Comparison of ENCODE assay signal across 9 mouse cellular contexts in genomic region chr14:11534456-11534855, GRCm38 (mm10). TPM values are rescaled to one million over a fixed set of nuclear protein-coding genes. Genes with fewer than 3 reads are reported as not detected.
DNase-seq lines count a peak whose midpoint lies in the region; ATAC-seq and TF ChIP-seq lines count a peak whose summit lies in the region.
"Had no signal": no experiment of that assay in that cellular context is flagged by ENCODE, and none has a peak within 500 bp of the region (broad histone marks: within the 10 kb centered on the region; RNA-seq: fewer than 3 reads in every experiment).

No protein-coding gene starts in this region.

- ATAC-seq in forebrain, postnatal 0 days: peak; percentile 23; the same call in 1 of the 2 replicates

- H3K9me3 ChIP-seq in E14TG2a.4 (ENCODE audit: low read length) (no peaks in the 10 kb centered on the region), ES-E14 (ENCODE audit: control insufficient read depth, insufficient read depth, low read depth, low read length) (no peaks in the 10 kb centered on the region)
- H3K9me3 ChIP-seq in forebrain, postnatal 0 days (ENCODE audit: low read length): no peaks in the 10 kb centered on the region
- H3K9me3 ChIP-seq: embryonic facial prominence, embryonic 13.5 days had no signal

- H3K36me3 ChIP-seq in E14TG2a.4 (ENCODE audit: insufficient read depth, low read length) (no peaks in the 10 kb centered on the region), ES-E14 (ENCODE audit: control insufficient read depth, insufficient read depth, low read length, poor library complexity, severe bottlenecking) (no peaks in the 10 kb centered on the region)
- H3K36me3 ChIP-seq in forebrain, postnatal 0 days (ENCODE audit: insufficient read depth): no peaks in the 10 kb centered on the region
- H3K36me3 ChIP-seq: embryonic facial prominence, embryonic 13.5 days had no signal

- TF ChIP-seq CTCF in E14TG2a.4 (conservative IDR thresholded peaks at IDR 0.05; ENCODE audit: low read length): peak; percentile 16; the same call in 1 of the 2 replicates
- TF ChIP-seq CTCF in forebrain, postnatal 0 days (IDR thresholded peaks at IDR 0.05; ENCODE audit: low read depth): 0 out of 2 replicates have a peak, but pooled peaks have one; percentile 24

- H3K4me3 ChIP-seq in E14TG2a.4 (replicated peaks; ENCODE audit: low read length) (no peak overlapping the region), ES-E14 (ENCODE audit: insufficient read depth in 1 of 2, low read depth in 1 of 2, low read length in 2 of 2, poor library complexity in 1 of 2, severe bottlenecking in 1 of 2) (no peak overlapping the region)
- no peak overlapping the region for H3K4me3 ChIP-seq in forebrain, postnatal 0 days (ENCODE audit: low read depth, low read length)
- H3K4me3 ChIP-seq: embryonic facial prominence, embryonic 13.5 days had no signal

- intact Hi-C loops in gastrocnemius, postnatal 14 days (cut with DNase I; ENCODE audit: low total_unique reads): no loop called here

- peaks cover 60% of the 10 kb centered on the region for H3K4me1 ChIP-seq in E14TG2a.4 (replicated peaks; ENCODE audit: low read depth, low read length)
- H3K4me1 ChIP-seq in ES-E14 (ENCODE audit: control insufficient read depth in 2 of 2, insufficient read depth in 2 of 2, low read length in 2 of 2, poor library complexity in 1 of 2): peaks cover 5 to 7% of the 10 kb centered on the region in 2 experiments; a peak in 3 of 4 replicates
- no peaks in the 10 kb centered on the region for H3K4me1 ChIP-seq in forebrain, postnatal 0 days (ENCODE audit: insufficient read depth)

- no peak overlapping the region for H3K27ac ChIP-seq in ES-E14 (ENCODE audit: insufficient read depth, low read depth, low read length, poor library complexity, severe bottlenecking)
- no peak overlapping the region for H3K27ac ChIP-seq in forebrain, postnatal 0 days (ENCODE audit: low read depth, low read length)
- H3K27ac ChIP-seq: embryonic facial prominence, embryonic 13.5 days had no signal

- H3K9ac ChIP-seq in ES-E14 (ENCODE audit: insufficient read depth, low read depth, low read length, poor library complexity, severe bottlenecking): no peak overlapping the region
- no peak overlapping the region for H3K9ac ChIP-seq in forebrain, postnatal 0 days
- H3K9ac ChIP-seq: embryonic facial prominence, embryonic 13.5 days had no signal

- DNase-seq in ES-E14 (ENCODE audit: low read depth, low spot score): peak; percentile 36
- DNase-seq in forebrain, postnatal 0 days: peak; percentile 16
- DNase-seq in kidney, postnatal 14 days: peak; percentile 24
- DNase-seq in B cell, adult 2 months: no peak
- no peak for DNase-seq in gastrocnemius, postnatal 14 days
- no peak for DNase-seq in left cerebral cortex, adult 9 months (ENCODE audit: low spot score in 2 of 2)
- no peak for DNase-seq in urinary bladder, postnatal 14 days (ENCODE audit: low spot score)

- H3K27me3 ChIP-seq in E14TG2a.4 (ENCODE audit: insufficient read depth, low read length): no peaks in the 10 kb centered on the region
- no peaks in the 10 kb centered on the region for H3K27me3 ChIP-seq in forebrain, postnatal 0 days (ENCODE audit: insufficient read depth, low read length)
- H3K27me3 ChIP-seq: embryonic facial prominence, embryonic 13.5 days had no signal

- WGBS in forebrain, postnatal 0 days: 26% methylated on average over 1 of the region's 1 CpGs

- in situ Hi-C loops in ES-E14 (cut with MboI; ENCODE audit: low sequenced_read_pairs in 2 of 2, unreplicated experiment in 2 of 2): no loop called here

- H3K4me2 ChIP-seq in forebrain, postnatal 0 days (ENCODE audit: low read depth): no peak overlapping the region
- H3K4me2 ChIP-seq: embryonic facial prominence, embryonic 13.5 days had no signal

TF ChIP-seq in ES-E14, 5 proteins besides CTCF, POLR2A, EP300 and RAD21:
- TF ChIP-seq MAFK (IDR thresholded peaks at IDR 0.05; ENCODE audit: insufficient read depth, low read depth, low read length): no peak
- no peak for TF ChIP-seq ZC3H11A (IDR thresholded peaks at IDR 0.05; ENCODE audit: borderline replicate concordance, low read depth, low read length)
- TF ChIP-seq ZNF384 (IDR thresholded peaks at IDR 0.05; ENCODE audit: low read depth, low read length): no peak
- no peak for TF ChIP-seq HCFC1 (IDR thresholded peaks at IDR 0.05; ENCODE audit: borderline replicate concordance, insufficient read depth, low read length)
- TF ChIP-seq CHD2 (IDR thresholded peaks at IDR 0.05; ENCODE audit: low read depth, low read length): no peak

RNA-seq across cellular contexts. Expression of gene Ptprg, which starts 18.9 kb away (rescaled TPM):
- total RNA-seq in ES-E14 (2012; rRNA removed): 59.8 and 75.6 TPM in 2 replicates
- 60.4 and 88.7 TPM in 2 replicates for total RNA-seq in forebrain, postnatal 0 days (2014; rRNA removed)
- polyA plus RNA-seq in forebrain, postnatal 0 days (2015; fragmentation: Nextera tagmentation; extraction: Ambion mirVana): 18.0 and 28.5 TPM in 2 replicates
- total RNA-seq in gastrocnemius, postnatal 14 days (2021): 10 to 100 TPM; 31.2 to 34.5 TPM

Comparison
In these comparisons a context has a peak if more than half of its experiments do, and no peak if none do; other contexts are left out.
1. DNase-seq: peak in ES-E14 (single experiment), forebrain, postnatal 0 days (single experiment) and kidney, postnatal 14 days (single experiment); none in B cell, adult 2 months (0 of 2), gastrocnemius, postnatal 14 days (single experiment), left cerebral cortex, adult 9 months (0 of 2) and urinary bladder, postnatal 14 days (single experiment).